Mouse (Mus musculus) limb, embryonic 10.5 days (tissue): ENCODE measurements around the gene Samd10. TPM values are rescaled to one million over a fixed set of nuclear protein-coding genes. Genes with fewer than 3 reads are reported as not detected.

Source experiments
- DNase-seq: peaks from one replicate; pipeline ENCODE4 v3.0.0-alpha.2; 2017; ENCODE audit warnings: low spot score
- H3K27ac ChIP-seq: fragments of 300-500 bp; sonication (generic); 2 replicates; pipeline ENCODE4 v1.5.1; 2016; ENCODE audit warnings: mild to moderate bottlenecking
- H3K27me3 ChIP-seq: fragments of 300-500 bp; sonication (generic); 2 replicates; pipeline ENCODE4 v1.6.1; 2016; ENCODE audit warnings: low read depth, mild to moderate bottlenecking; ENCODE audit not compliant: poor library complexity, severe bottlenecking
- H3K36me3 ChIP-seq: fragments of 300-500 bp; sonication (generic); 2 replicates; pipeline ENCODE4 v1.6.1; 2016; ENCODE audit warnings: mild to moderate bottlenecking, moderate library complexity
- H3K4me1 ChIP-seq: fragments of 300-500 bp; sonication (generic); 2 replicates; pipeline ENCODE4 v1.6.1; 2016
- H3K4me3 ChIP-seq: fragments of 300-500 bp; sonication (generic); 2 replicates; pipeline ENCODE4 v1.5.1; 2016; ENCODE audit warnings: mild to moderate bottlenecking, moderate library complexity
- H3K9me3 ChIP-seq: fragments of 300-500 bp; sonication (generic); replicated peaks from 2 replicates; pipeline ENCODE4 v1.6.1; 2016; ENCODE audit warnings: mild to moderate bottlenecking
- WGBS: fragments of 180-500 bp; shearing (Covaris S2); methylation state at CpG from one replicate; pipeline ENCODE4 v1.1.7; 2016; 5-methylcytosine and 5-hydroxymethylcytosine counted together
- polyA plus RNA-seq: library from polyadenylated mRNA; unstranded; fragments of >200 nt; fragmentation: Nextera tagmentation; extraction: Ambion mirVana; gene quantifications from 2 replicates; pipeline ENCODE4 v1.2.1, GENCODE M21; 2016

Gene Samd10
- polyA plus RNA-seq, 1 experiment from 2014 or later: 17.2 TPM

DNA sequence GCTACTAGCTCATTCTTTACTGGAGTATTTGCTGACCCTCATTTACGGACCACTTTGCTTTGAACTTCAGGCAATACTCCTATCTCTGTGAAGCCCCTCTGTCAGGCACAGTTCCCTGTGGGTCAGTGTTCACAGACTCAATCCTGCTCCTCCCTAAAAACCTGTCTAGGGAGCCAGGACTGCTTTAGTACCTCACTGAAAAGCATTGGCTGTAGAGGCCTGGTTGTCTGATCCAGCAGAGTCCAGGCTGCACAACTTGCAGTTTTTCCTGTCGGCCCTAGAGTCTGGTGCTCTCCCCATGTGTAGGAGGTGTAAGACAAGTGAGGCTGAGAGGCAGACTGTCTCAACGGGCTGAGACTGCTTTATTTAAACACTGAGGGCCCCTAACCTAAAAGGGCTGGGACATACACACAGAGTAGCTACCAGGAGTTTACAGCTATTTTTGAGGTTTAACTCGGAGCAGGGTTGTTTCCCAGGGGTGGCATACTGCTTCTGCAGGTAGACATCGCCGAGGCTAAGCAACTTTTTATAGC lies 1.3 kb upstream of the Samd10 start:
- peak overlapping the region; percentile 96 for H3K4me3 ChIP-seq
- peaks cover 42% of the 10 kb centered on the region for H3K27me3 ChIP-seq
- peaks cover 29% of the 10 kb centered on the region for H3K4me1 ChIP-seq
- WGBS: 72% methylated on average over 6 of the region's 6 CpGs
- peak overlapping the region; percentile 92 for H3K27ac ChIP-seq
- H3K36me3 ChIP-seq: no peaks in the 10 kb centered on the region
- no peaks in the 10 kb centered on the region for H3K9me3 ChIP-seq
- DNase-seq: no peak

DNA sequence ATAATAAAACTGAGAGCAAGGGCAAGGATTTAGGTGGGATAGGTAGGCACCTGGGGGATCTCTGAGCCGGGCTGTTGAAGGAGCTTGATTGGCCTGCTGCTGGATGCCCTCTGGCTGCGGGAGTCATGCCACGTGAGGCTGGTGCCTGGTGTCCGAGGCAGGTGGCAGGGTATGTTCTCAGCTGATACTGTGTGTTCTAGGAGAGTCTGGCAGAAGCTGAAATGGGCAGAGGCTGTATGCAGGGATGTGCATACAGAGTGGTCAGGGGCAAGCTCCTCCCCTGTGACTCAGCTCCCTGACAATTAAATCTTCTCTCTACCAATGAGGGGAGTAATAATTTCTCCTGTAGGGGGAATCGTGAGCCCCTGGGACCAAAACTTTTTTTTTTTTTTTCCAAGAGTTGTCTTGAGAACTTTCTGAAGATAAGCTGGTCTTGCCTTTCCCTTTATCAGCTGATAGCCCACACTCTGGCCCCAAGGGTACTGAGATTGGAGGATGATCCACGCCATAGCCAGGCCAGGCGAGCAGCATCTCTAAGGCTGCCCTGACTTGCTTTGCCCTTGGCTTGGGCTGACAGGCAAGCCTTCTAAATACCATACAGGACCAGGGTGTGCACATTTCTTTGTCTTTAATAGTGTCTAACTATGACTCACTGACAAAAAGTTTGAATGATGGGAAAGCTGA lies 1.5 kb downstream of the Samd10 start:
- no peak for DNase-seq
- no peak overlapping the region for H3K27ac ChIP-seq
- no peaks in the 10 kb centered on the region for H3K36me3 ChIP-seq
- H3K4me1 ChIP-seq: peaks cover 36% of the 10 kb centered on the region
- H3K4me3 ChIP-seq: no peak overlapping the region
- no peaks in the 10 kb centered on the region for H3K9me3 ChIP-seq
- WGBS: 72% methylated on average over 7 of the region's 7 CpGs
- H3K27me3 ChIP-seq: peaks cover 42% of the 10 kb centered on the region

DNA sequence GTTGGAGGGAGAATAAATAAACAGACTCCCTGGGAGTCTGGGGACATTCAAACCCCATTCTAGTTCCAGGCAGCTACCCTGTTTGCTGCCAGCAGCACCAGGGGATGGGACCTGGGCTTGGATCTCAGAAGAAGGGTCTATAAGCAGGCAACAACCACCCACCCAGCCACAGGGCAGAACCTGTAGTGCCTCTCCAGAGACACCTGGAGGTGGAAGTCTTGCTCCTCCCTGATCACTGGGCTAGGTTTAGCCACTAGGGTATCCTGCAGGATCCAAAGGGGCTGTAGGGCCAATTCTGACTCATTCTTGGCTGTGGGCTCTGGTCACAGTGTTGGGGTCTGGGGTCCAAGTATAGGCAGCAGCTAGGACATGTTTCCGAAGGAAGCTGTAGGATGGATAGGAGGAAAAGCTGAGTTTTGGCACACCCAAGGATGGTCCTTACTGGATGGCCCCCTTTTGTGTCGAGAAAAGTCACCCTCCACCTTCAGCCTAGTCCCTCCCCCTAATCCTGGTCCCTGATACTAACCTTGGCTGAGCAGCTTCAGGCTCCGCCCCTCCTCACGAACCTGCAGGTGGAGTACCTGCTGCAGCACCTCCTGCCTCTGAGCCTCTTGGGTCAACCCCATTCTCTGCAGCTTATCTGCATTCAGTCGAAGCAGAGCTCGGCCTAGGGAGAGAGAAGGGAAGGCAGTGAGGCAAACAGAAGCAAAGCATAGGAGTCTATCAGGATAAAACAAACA lies 2.6 kb downstream of the Samd10 start:
- H3K4me3 ChIP-seq: no peak overlapping the region
- peaks cover 42% of the 10 kb centered on the region for H3K27me3 ChIP-seq
- no peaks in the 10 kb centered on the region for H3K36me3 ChIP-seq
- peaks cover 36% of the 10 kb centered on the region for H3K4me1 ChIP-seq
- no peak for DNase-seq
- 46% methylated on average over 6 of the region's 6 CpGs for WGBS
- H3K27ac ChIP-seq: no peak overlapping the region
- H3K9me3 ChIP-seq: no peaks in the 10 kb centered on the region

DNA sequence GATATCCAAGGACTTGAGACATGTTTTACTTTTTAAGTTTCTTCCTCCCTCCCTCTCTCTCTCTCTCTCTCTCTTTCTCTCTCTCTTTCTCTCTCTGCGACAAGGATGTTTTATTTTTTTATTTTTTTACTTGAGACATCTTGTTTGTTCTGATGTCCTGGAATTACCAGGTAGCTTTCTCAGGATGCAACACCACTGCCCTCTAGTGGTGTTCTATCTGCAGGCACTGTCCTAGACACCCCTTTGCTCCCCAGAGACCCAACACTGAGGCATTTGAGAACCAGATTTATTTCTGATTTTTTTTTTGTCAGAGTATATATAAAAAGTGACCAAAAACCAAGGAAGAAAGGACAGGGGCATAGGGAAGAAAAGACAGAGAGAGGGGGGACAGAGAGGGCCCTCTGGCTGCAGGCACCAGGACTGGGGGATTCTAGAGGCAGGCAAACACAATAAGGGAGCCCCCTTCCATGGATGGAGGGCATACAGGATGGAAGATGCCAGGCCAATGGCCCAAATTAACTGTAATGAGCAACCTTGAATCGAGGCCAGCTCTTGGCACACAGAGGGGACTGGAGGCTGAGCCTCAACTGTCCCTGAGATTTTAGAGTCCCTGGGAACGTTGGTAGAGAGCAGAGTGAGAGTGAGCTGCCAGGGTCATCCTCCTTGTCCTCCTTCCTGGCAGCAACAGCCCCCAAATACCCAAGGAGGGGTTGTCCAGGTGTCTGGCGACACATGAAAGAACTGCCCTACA lies 3.9 kb downstream of the Samd10 start:
- Histone ChIP-seq H3K9me3 (no peaks in the 10 kb centered on the region), H3K4me3 (no peak overlapping the region), H3K27me3 (peaks cover 39% of the 10 kb centered on the region), H3K36me3 (peaks cover 8% of the 10 kb centered on the region), H3K27ac (no peak overlapping the region), H3K4me1 (peaks cover 36% of the 10 kb centered on the region)
- DNase-seq: no peak
- WGBS: 79% methylated on average over 4 of the region's 4 CpGs

DNA sequence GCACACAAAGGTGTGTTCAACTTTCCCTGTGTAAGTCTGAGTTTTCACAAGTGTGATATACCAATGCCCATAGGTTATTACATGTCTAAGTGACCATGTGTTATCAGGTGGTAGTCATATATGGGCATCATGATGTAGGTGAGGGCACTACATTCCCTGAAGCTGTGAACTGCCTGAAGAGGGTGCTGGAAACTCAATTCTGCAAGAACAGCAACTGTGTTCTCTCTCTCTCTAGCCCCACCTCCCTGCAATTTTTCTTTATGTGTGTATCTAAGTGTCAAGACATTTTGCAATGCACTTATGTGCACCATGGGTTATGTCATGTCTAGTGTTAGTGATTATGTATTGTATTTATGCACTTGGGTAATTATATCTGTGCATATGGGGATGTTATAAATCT lies 5.1 kb downstream of the Samd10 start:
- H3K4me3 ChIP-seq: no peak overlapping the region
- DNase-seq: no peak
- H3K27ac ChIP-seq: no peak overlapping the region
- H3K4me1 ChIP-seq: peaks cover 32% of the 10 kb centered on the region
- H3K36me3 ChIP-seq: peaks cover 20% of the 10 kb centered on the region
- H3K9me3 ChIP-seq: no peaks in the 10 kb centered on the region
- H3K27me3 ChIP-seq: peaks cover 29% of the 10 kb centered on the region

DNA sequence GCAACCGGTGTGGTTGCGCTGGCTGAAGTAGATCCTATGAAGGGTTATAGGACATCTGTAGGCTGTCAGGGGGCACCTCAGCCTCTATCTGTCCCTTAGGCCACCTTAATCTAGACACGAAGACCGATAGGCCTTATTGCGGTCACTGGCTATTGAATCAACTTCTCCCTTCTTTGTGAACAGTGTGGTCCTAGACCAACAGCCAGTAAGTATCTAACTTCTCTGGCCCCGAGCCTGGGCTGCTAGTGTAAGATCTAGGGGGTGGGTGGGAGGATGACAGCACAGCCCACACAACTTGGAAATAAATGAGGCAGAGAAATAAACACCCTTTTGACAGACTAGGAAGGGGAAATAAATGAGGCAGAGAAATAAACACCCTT lies 6.0 kb downstream of the Samd10 start:
- peak overlapping the region; percentile 94 for H3K4me3 ChIP-seq
- H3K9me3 ChIP-seq: no peaks in the 10 kb centered on the region
- peaks cover 20% of the 10 kb centered on the region for H3K27me3 ChIP-seq
- peaks cover 29% of the 10 kb centered on the region for H3K36me3 ChIP-seq
- H3K27ac ChIP-seq: peak overlapping the region; percentile 95
- DNase-seq: no peak
- WGBS: 13% methylated on average over 6 of the region's 6 CpGs
- H3K4me1 ChIP-seq: peaks cover 24% of the 10 kb centered on the region

DNA sequence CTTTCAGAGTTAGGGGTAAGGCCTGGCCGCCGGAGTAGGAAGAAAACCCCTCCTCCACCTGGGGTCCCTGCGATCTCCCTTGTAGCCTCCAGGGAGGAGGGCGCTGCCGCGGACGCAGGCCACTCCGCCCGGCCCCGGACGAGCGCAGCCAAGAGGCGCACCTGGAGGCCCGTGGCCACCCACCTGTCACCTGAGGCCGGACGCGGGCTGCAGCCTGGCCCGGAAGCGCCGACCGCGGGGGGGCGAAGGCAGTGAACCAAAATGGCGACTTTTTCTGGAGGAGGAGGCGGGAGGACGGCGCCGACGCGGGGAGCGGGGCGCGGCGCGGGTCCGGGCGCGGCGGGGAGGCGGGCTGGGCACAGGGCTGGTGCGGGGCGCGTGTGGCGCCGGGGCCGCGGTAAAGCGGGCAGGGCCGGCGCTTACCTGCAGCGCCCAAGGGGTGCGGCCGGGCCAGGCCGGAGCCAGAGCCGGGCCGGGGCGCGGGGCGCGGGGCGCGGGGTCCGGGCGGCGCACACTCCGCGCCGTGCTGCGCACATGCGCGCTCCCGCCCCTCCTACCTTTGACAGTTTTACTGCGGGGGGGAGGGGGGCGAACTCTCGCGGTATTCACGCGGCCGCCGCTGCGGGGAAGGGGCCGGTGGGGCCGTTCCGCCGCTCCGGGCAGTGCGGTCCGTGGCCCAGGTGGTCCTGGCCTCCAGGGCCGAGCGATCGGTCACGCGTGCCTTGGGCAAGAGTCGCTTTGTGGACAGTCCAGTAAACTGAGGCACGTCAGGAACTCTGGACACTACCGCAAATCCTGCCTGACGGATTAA lies 6.6 kb downstream of the Samd10 start, which contains the start of gene Zfp512b:
TSS of gene Zfp512b (minus strand) at position 573 of the 811 bp plus-strand sequence.
- 2% methylated on average over 93 of the region's 97 CpGs for WGBS
- H3K9me3 ChIP-seq: no peaks in the 10 kb centered on the region
- peaks cover 35% of the 10 kb centered on the region for H3K36me3 ChIP-seq
- H3K4me3 ChIP-seq: peak within 1 kb of the TSS; percentile 94
- H3K4me1 ChIP-seq: peaks cover 24% of the 10 kb centered on the region
- peaks cover 14% of the 10 kb centered on the region; the same call in 1 of the 2 replicates for H3K27me3 ChIP-seq
- DNase-seq: peak; percentile 88
- H3K27ac ChIP-seq: peak within 1 kb of the TSS; percentile 95

DNA sequence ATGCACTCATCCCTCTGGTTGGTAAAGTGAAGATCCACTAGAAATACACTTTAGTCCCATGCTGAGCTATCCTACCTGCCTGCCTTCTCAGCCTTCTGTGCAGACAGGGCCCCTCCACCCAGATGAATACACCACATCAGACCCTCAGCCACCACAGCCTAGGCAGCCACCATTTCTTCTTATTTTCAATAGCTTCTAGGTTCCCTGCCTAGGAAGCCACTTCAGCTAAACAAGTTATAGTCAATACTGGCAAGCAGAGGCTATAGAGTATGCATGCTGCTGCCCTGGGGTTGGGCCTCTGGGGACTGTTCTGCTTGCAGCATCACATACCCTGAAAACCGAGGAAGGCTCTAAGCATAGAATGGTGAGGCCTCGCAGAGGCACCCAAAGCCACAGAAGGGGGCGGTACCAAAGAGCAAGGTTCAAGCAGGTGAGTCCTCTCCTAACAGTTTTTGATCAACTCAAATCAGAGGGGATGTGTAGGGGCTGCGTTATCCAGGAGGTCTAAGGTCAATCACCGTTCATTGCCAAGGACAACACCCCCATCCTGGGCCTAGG lies 7.4 kb downstream of the Samd10 start, which contains the start of gene Prpf6:
TSS of gene Prpf6 (plus strand) at position 341 of the 558 bp plus-strand sequence.
- no peak for DNase-seq
- peak within 1 kb of the TSS; percentile 95 for H3K27ac ChIP-seq
- no peaks in the 10 kb centered on the region for H3K9me3 ChIP-seq
- WGBS: 29% methylated on average over 5 of the region's 5 CpGs
- peaks cover 6% of the 10 kb centered on the region; the same call in 1 of the 2 replicates for H3K27me3 ChIP-seq
- H3K4me3 ChIP-seq: peak within 1 kb of the TSS; percentile 94
- H3K36me3 ChIP-seq: peaks cover 43% of the 10 kb centered on the region
- peaks cover 24% of the 10 kb centered on the region for H3K4me1 ChIP-seq

DNA sequence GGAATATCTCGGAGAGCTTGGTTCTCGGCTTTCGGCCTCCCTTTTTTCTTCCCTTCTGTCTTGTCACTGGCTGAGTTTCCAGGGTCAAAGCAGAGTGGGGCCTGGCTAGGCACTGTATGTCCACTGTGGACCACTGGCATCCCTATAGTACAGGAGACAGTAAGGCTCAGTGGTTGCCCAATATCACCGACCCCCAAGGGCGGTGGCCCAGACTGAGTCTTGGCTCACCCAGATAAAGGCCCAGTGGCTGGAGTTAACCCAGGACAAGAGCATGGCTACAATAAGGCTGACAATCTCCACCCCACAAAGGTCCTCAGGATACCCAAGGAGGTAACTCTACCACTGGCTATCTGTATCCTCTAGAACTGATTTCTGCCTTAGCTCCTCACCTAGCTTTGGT lies 8.5 kb downstream of the Samd10 start:
- H3K9me3 ChIP-seq: no peaks in the 10 kb centered on the region
- DNase-seq: no peak
- peaks cover 54% of the 10 kb centered on the region for H3K36me3 ChIP-seq
- H3K4me1 ChIP-seq: peaks cover 24% of the 10 kb centered on the region
- WGBS: 98% methylated on average over 5 of the region's 5 CpGs
- H3K27me3 ChIP-seq: no peaks in the 10 kb centered on the region
- no peak overlapping the region for H3K27ac ChIP-seq
- no peak overlapping the region for H3K4me3 ChIP-seq

DNA sequence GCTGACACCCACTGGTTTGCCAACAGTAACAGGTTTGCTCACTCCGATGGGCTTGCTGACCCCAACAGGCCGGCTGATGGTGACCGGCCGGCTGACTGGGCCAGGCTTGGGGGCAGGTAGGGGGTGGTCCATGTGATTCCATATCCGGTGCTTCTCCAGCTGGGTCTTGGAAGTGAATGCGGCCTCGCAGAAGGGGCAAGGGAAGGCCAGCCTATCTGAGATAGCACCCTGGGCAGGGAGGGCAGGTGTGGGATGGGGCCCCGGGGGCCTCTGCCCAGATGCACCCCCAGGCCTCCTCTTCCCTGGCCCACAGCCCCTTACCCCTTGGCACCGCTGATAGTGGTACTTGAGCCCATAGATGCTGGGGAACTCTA lies 9.3 kb downstream of the Samd10 start:
- no peaks in the 10 kb centered on the region for H3K27me3 ChIP-seq
- no peak for DNase-seq
- no peak overlapping the region for H3K4me3 ChIP-seq
- WGBS: 96% methylated on average over 9 of the region's 9 CpGs
- H3K27ac ChIP-seq: no peak overlapping the region
- no peaks in the 10 kb centered on the region for H3K9me3 ChIP-seq
- peaks cover 62% of the 10 kb centered on the region for H3K36me3 ChIP-seq
- peaks cover 24% of the 10 kb centered on the region for H3K4me1 ChIP-seq

DNA sequence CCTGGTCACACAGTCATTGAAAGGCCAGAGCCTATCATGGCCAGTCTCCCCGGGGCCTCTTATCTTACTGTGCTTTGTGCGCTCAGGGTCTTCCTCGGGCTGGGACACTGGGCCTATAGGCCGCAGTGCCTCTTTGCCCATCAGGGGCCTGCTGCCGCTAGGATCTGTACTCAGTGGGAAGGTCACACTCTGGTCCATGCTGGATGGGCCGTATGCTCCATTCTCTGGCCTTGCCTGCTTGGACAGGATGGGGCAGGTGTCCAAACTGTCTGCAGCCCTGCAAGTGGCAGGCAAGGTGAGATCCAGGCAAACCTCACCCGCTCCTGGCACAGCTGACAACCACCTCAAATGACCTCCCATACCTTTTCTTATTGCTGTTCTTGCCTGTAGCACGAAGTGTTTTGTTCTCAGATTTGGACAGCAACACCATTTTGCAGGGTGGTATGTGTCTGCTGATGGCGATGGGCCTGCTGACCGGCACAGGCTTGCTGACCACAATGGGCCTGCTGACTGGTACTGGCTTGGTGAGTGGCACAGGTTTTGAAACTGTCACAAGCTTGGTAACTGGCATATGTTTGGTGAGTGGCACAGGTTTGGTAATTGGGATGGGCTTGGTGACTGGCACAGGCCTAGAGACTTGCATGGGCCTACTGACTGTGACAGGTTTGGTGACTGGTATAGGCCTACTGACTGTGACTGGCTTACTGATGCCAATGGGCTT lies 9.8 kb downstream of the Samd10 start:
- H3K27me3 ChIP-seq: no peaks in the 10 kb centered on the region
- H3K9me3 ChIP-seq: no peaks in the 10 kb centered on the region
- no peak for DNase-seq
- H3K36me3 ChIP-seq: peaks cover 67% of the 10 kb centered on the region
- WGBS: 93% methylated on average over 10 of the region's 10 CpGs
- no peak overlapping the region for H3K4me3 ChIP-seq
- H3K27ac ChIP-seq: no peak overlapping the region
- H3K4me1 ChIP-seq: peaks cover 24% of the 10 kb centered on the region
